Mouse (Mus musculus) stomach, postnatal 0 days (tissue): ENCODE measurements around the gene Olfr527.

Source experiments
- CTCF ChIP-seq: IDR thresholded peaks from 2 replicates; pipeline ENCODE4 v1.5.1; 2016; ENCODE audit warnings: antibody characterized with exemption, low read depth, mild to moderate bottlenecking, moderate library complexity
- EP300 ChIP-seq: optimal IDR thresholded peaks from 2 replicates; pipeline ENCODE3; 2016; ENCODE audit warnings: antibody characterized with exemption

DNA sequence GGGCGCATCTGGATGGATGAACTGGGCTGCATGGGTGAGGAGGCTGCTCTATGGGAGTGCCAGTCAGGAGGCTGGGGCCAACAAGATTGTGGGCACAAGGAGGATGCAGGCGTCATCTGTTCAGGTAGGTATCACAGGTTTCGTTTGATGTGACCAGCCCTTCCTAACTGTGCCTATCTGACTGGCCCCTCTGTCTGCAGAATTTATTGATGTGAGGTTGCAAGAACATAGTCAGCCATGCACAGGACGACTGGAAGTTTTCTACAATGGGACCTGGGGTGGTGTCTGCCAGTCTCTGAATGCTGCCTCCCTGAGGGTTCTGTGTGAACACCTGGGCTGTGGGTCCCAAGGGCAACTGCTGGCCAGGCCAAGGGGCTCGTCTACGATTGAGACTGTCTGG, 36.9 kb upstream of the Olfr527 start:
- no peak for TF ChIP-seq CTCF
- no peak for TF ChIP-seq EP300
